Mouse (Mus musculus): Measurements from ENCODE around the gene Nubp2.

DNA sequence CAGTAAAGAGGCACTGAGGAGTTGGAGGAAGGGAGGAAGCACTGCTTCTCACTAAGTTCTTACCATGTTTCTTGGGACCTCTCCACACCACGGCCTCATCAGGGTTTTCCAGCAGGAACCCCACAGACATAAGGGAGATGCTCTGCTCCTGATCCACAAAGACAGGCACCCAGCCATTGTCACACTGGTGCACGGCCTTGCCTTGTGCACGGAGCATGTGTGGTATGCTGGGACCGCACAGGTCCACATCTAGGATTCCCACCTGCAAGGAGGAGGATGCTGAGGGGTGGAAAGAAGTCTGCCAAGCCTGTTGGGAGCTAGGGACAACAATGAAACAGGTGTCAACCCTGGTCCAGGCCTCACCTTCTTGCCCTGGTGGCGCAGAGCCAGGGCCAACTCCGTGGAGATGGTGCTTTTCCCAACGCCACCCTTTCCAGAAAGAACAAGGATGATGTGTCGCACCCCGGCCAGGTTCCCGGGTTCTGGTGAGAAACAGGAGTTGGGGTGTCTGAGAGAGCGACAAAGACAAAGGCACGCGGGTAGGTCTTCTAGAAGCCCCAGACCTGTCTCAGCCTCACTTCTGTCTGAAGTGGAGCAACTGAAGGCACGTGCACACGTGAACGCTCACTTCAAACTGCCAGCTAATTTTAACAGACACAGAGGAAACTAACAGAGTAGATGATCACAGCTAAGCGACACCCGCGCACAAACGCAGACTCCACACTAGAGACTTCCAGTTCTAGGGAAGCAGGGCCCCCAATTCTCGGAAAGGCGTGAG is 604 bp downstream of the Nubp2 start:
- TF ChIP-seq POLR2A (IDR thresholded peaks at IDR 0.05; ENCODE audit: insufficient read depth, low read length) (no peak), CTCF (IDR thresholded peaks at IDR 0.05; ENCODE audit: low read depth, low read length) (no peak)

All from ES-Bruce4 (cell line).